Mouse (Mus musculus) left cerebral cortex, adult 2 months (tissue): ENCODE data around the gene Sart1. TPM values are rescaled to one million over a fixed set of nuclear protein-coding genes. Genes with fewer than 3 reads are reported as not detected.

Source experiments
- DNase-seq, 2 experiments: peaks; one replicate each; pipeline ENCODE4 v3.0.0; 2021 to 2022; ENCODE audit warnings: low spot score in 2 of 2, mixed read lengths in 1 of 2; ENCODE audit errors: extremely low spot score in 1 of 2
- H3K27ac ChIP-seq: fragments of 200-600 bp; 2 replicates; pipeline ENCODE4 v1.8.1; 2022
- H3K4me3 ChIP-seq: fragments of 200-600 bp; 2 replicates; pipeline ENCODE4 v1.8.1; 2022
- CTCF ChIP-seq: fragments of 200-600 bp; IDR thresholded peaks from 2 replicates; pipeline ENCODE4 v1.8.1; 2022; ENCODE audit warnings: antibody characterized with exemption, mild to moderate bottlenecking, moderate library complexity
- intact Hi-C: fragments of 180-260 bp; cut with DNase I; formaldehyde crosslinking; loops from one replicate; pipeline ENCODE4 v1.15.1; 2025
- total RNA-seq, 2 experiments: library from RNA; stranded (reverse); gene quantifications; 2 replicates each; pipeline ENCODE4 v1.2.3; 2021

Sart1 gene
- total RNA-seq, 2 experiments from 2014 or later, result 94.2 to 100 TPM

DNA sequence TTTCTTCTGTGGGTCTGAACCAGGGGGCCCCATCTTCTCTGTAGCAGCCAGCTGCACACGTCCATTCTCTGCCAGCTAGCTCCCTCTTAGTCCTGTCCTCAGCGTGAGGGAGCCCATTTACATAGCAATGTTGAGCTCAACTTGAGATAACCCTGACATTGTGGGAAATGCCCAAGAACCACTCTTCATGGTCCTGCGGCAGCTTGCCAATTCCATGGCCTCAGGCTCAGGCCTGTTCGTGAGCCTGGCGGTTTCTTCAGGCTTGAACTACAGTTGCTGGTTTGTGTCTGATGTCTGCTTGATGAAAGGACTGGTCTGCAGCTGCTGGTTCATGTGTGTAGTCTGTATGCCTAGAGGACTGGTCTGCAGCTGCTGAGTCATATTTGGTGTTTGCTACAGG lies 53.8 kb downstream of the Sart1 start:
- TF ChIP-seq CTCF, result no peak
- intact Hi-C loops, result no loop called here
- H3K4me3 ChIP-seq, result no peak overlapping the region
- no peak overlapping the region for H3K27ac ChIP-seq
- no peak for DNase-seq

DNA sequence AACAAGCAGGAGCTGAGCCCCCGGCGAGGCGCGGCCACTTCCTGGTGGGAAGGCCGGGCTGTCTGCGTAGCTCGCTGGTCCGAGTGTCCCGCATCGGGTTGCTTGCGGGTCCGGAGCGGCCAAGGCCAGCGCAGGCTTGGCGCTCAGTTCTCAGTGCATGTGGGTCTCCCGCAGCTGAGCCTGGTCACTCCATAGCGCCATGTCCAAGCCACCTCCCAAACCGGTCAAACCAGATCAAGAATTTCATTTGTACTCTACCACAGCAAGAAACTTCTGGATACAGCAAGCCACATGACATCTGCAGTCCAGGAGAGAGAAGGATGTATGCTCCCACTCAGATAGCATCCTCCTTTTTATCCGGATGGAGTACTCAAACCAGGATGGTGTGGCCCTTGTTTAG lies 60.5 kb downstream of the Sart1 start:
- Histone ChIP-seq H3K4me3 (no peak overlapping the region), H3K27ac (no peak overlapping the region)
- DNase-seq, result no peak
- intact Hi-C loops, result no loop called here
- TF ChIP-seq CTCF, result no peak

Other genes with a start within 250 kb of the Sart1 start
- gene Pacs1, start 115.6 kb downstream of the Sart1 start, total RNA-seq, result 10 to 100 TPM; 57.5 to 61.2 TPM
- gene Sf3b2, start 93.2 kb downstream of the Sart1 start, total RNA-seq, result 100 to 1,000 TPM; 194 to 201 TPM
- 10 to 100 TPM; 78.0 to 80.9 TPM for gene Gal3st3, start 90.4 kb downstream of the Sart1 start, total RNA-seq
- not detected for gene Catsper1, start 53.0 kb downstream of the Sart1 start, total RNA-seq
- gene Cst6, start 39.1 kb downstream of the Sart1 start, total RNA-seq, result 10 to 100 TPM; 25.7 to 27.4 TPM
- gene Eif1ad, start 22.0 kb downstream of the Sart1 start, total RNA-seq, result 10 to 100 TPM; 23.4 to 25.5 TPM
- 10 to 100 TPM; 75.5 to 82.2 TPM for gene Banf1, start 21.5 kb downstream of the Sart1 start, total RNA-seq
- not detected for gene Tsga10ip, start 13.8 kb upstream of the Sart1 start, total RNA-seq
- gene Drap1, start 36.3 kb upstream of the Sart1 start, total RNA-seq, result 100 to 1,000 TPM; 248 to 267 TPM
- 10 to 100 TPM; 68.0 to 74.1 TPM for gene AI837181, start 36.4 kb upstream of the Sart1 start, total RNA-seq
- gene Fosl1, start 58.8 kb upstream of the Sart1 start, total RNA-seq, result under 1 TPM in 1 of 2 experiments, not detected in 1; 0.65 TPM
- gene Ccdc85b, start 69.2 kb upstream of the Sart1 start, total RNA-seq, result 10 to 100 TPM; 29.5 to 30.6 TPM
- 10 to 100 TPM; 88.9 to 92.1 TPM for gene Fibp, start 71.9 kb upstream of the Sart1 start, total RNA-seq
- gene Ctsw, start 79.8 kb upstream of the Sart1 start, total RNA-seq, result under 1 TPM; 0.36 to 0.47 TPM
- gene Efemp2, start 85.3 kb upstream of the Sart1 start, total RNA-seq, result 10 to 100 TPM; 16.8 to 17.2 TPM
- gene Mus81, start 99.7 kb upstream of the Sart1 start, total RNA-seq, result 10 to 100 TPM; 33.3 to 33.4 TPM
- 1,000 to 10,000 TPM; 1,296 to 1,301 TPM for gene Cfl1, start 101.8 kb upstream of the Sart1 start, total RNA-seq
- gene 1700020D05Rik, start 115.1 kb upstream of the Sart1 start, total RNA-seq, result 1 to 10 TPM; 8.0 to 9.2 TPM
- gene Snx32, start 121.8 kb upstream of the Sart1 start, total RNA-seq, result 10 to 100 TPM; 81.5 to 89.0 TPM
- gene Ovol1, start 171.9 kb upstream of the Sart1 start, total RNA-seq, result not detected
- gene Ap5b1, start 179.3 kb upstream of the Sart1 start, total RNA-seq, result 1 to 10 TPM; 5.4 to 6.0 TPM
- gene Rnaseh2c, start 213.2 kb upstream of the Sart1 start, total RNA-seq, result 10 to 100 TPM; 77.7 to 82.4 TPM
- 10 to 100 TPM; 94.3 to 99.2 TPM for gene Kat5, start 221.5 kb upstream of the Sart1 start, total RNA-seq
- 10 to 100 TPM; 23.4 to 25.4 TPM for gene Rela, start 248.8 kb upstream of the Sart1 start, total RNA-seq